11 mouse cellular contexts compared by ENCODE assay signal in the genomic region with DNA sequence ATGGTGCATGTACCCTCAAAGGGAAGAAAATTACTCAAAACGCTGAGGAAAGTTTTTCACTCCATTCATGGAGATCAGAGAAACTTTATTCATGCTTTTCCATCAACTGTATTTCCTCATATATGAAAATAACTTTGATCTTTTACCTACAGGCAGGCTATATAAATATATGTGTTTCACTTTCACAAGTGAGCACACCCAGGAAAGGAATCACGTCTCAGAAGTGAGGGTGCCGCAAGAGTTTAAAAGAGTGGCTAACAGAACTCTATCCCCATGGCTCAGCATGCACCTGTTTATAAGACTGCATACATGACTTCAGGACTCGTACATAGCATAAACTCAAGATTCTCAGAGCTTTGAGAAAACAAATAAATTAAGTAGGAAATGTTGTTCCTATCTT. TPM values are rescaled to one million over a fixed set of nuclear protein-coding genes. Genes with fewer than 3 reads are reported as not detected.
DNase-seq lines count a peak whose midpoint lies in the region; ATAC-seq and TF ChIP-seq lines count a peak whose summit lies in the region.
"Had no signal": no experiment of that assay in that cellular context is flagged by ENCODE, and none has a peak within 500 bp of the region (broad histone marks: within the 10 kb centered on the region; RNA-seq: fewer than 3 reads in every experiment).

No protein-coding gene starts in this region.

- H3K4me2 ChIP-seq in lung, embryonic 14.5 days = peak overlapping the region; percentile 32; the same call in 1 of the 2 replicates
- peak overlapping the region; percentile 44 for H3K4me2 ChIP-seq in neural tube, embryonic 15.5 days

- H3K4me1 ChIP-seq in erythroblast, embryonic 14.5 days (ENCODE audit: control insufficient read depth) = peaks cover 53% of the 10 kb centered on the region
- H3K4me1 ChIP-seq in lung, embryonic 14.5 days (ENCODE audit: insufficient read depth) = peaks cover 3% of the 10 kb centered on the region; the same call in 1 of the 2 replicates
- H3K4me1 ChIP-seq in neural tube, embryonic 15.5 days = peaks cover 18% of the 10 kb centered on the region

- no peak overlapping the region for H3K27ac ChIP-seq in lung, embryonic 14.5 days (ENCODE audit: low read depth)
- H3K27ac ChIP-seq in neural tube, embryonic 15.5 days (replicated peaks) = no peak overlapping the region

- peaks cover 4% of the 10 kb centered on the region for H3K36me3 ChIP-seq in erythroblast, embryonic 14.5 days (ENCODE audit: control insufficient read depth)
- no peaks in the 10 kb centered on the region for H3K36me3 ChIP-seq in lung, embryonic 14.5 days (ENCODE audit: insufficient read depth)
- H3K36me3 ChIP-seq in neural tube, embryonic 15.5 days = no peaks in the 10 kb centered on the region

- no peaks in the 10 kb centered on the region for H3K27me3 ChIP-seq in erythroblast, embryonic 14.5 days (ENCODE audit: control insufficient read depth)
- no peaks in the 10 kb centered on the region for H3K27me3 ChIP-seq in lung, embryonic 14.5 days (ENCODE audit: insufficient read depth, low read length)
- no peaks in the 10 kb centered on the region for H3K27me3 ChIP-seq in neural tube, embryonic 15.5 days (replicated peaks)

- no peak overlapping the region for H3K9ac ChIP-seq in lung, embryonic 14.5 days
- H3K9ac ChIP-seq in neural tube, embryonic 15.5 days (replicated peaks) = no peak overlapping the region

- 70% methylated on average over 4 of the region's 4 CpGs for WGBS in lung, embryonic 14.5 days
- 25% methylated on average over 4 of the region's 4 CpGs for WGBS in large intestine, adult 2 months
- 86% methylated on average over 4 of the region's 4 CpGs for WGBS in neural tube, embryonic 15.5 days

- peak overlapping the region; percentile 100 for H3K4me3 ChIP-seq in erythroblast, embryonic 14.5 days (replicated peaks)
- no peak overlapping the region for H3K4me3 ChIP-seq in lung, embryonic 14.5 days (ENCODE audit: low read depth, low read length)
- 0 out of 2 replicates have a peak overlapping the region, but pooled peaks have one; percentile 4 for H3K4me3 ChIP-seq in neural tube, embryonic 15.5 days (replicated peaks)

- no peak for ATAC-seq in erythroblast, adult 5-6 weeks (replicated peaks; ENCODE audit: low FRiP score, poor library complexity, severe bottlenecking)
- ATAC-seq in lung, embryonic 14.5 days (ENCODE audit: insufficient read depth) = no peak
- ATAC-seq in neural tube, embryonic 15.5 days (ENCODE audit: low FRiP score) = no peak

- no peak for DNase-seq in lung, embryonic 14.5 days
- no peak for DNase-seq in lung, postnatal 25 days (ENCODE audit: low spot score)
- DNase-seq in large intestine, adult 2 months (ENCODE audit: low read depth, low spot score) = peak; percentile 45
- DNase-seq in ovary, postnatal 36 days (ENCODE audit: low spot score) = no peak
- no peak for DNase-seq in frontal cortex, postnatal 25 days (ENCODE audit: low spot score in 2 of 2)
- DNase-seq: kidney, adult 18-20 months had no signal

- H3K9me3 ChIP-seq in erythroblast, embryonic 14.5 days (ENCODE audit: control insufficient read depth, low read length) = no peaks in the 10 kb centered on the region
- no peaks in the 10 kb centered on the region for H3K9me3 ChIP-seq in lung, embryonic 14.5 days (ENCODE audit: low read depth, low read length)
- H3K9me3 ChIP-seq in neural tube, embryonic 15.5 days (replicated peaks) = no peaks in the 10 kb centered on the region

- no peak for TF ChIP-seq CTCF in lung, embryonic 14.5 days (IDR thresholded peaks at IDR 0.05; ENCODE audit: low read depth)

RNA-seq across cellular contexts. Expression of a gene that starts 1.8 kb away (rescaled TPM):
- 0.21 and 0.35 TPM in 2 replicates for polyA plus RNA-seq in erythroblast, embryonic 14.5 days (2012)
- total RNA-seq in erythroblast, adult 5-6 weeks (2015; ENCODE audit: low replicate concordance) = 4.8 and 13.2 TPM in 2 replicates
- 18.1 and 21.3 TPM in 2 replicates for total RNA-seq in erythroblast, adult 5-6 weeks (2017; ENCODE audit: low replicate concordance)
- polyA plus RNA-seq in lung, embryonic 14.5 days (2014; fragmentation: Nextera tagmentation; extraction: Ambion mirVana) = 12.2 and 13.2 TPM in 2 replicates
- polyA plus RNA-seq in large intestine, adult 2 months (2012; rRNA removed) = 6.0 and 10.7 TPM in 2 replicates
- polyA plus RNA-seq in neural tube, embryonic 15.5 days (2015; fragmentation: Nextera tagmentation; extraction: Ambion mirVana) = 15.5 and 15.9 TPM in 2 replicates

RNA-seq across cellular contexts. Expression of a gene that starts 2.1 kb away (rescaled TPM):
- polyA plus RNA-seq in erythroblast, embryonic 14.5 days (2012) = 0.38 and 0.61 TPM in 2 replicates
- 36.8 and 42.3 TPM in 2 replicates for total RNA-seq in erythroblast, adult 5-6 weeks (2015; ENCODE audit: low replicate concordance)
- total RNA-seq in erythroblast, adult 5-6 weeks (2017; ENCODE audit: low replicate concordance) = 51.4 and 55.5 TPM in 2 replicates
- polyA plus RNA-seq in lung, embryonic 14.5 days (2014; fragmentation: Nextera tagmentation; extraction: Ambion mirVana) = 45.7 and 45.8 TPM in 2 replicates
- polyA plus RNA-seq in large intestine, adult 2 months (2012; rRNA removed) = 4.2 and 6.9 TPM in 2 replicates
- polyA plus RNA-seq in neural tube, embryonic 15.5 days (2015; fragmentation: Nextera tagmentation; extraction: Ambion mirVana) = 48.8 and 49.4 TPM in 2 replicates

RNA-seq across cellular contexts. Expression of a gene that starts 44.1 kb away (rescaled TPM):
- 0.02 TPM in 1 of 2 replicates, not detected in the other for polyA plus RNA-seq in erythroblast, embryonic 14.5 days (2012)
- total RNA-seq in erythroblast, adult 5-6 weeks (2015; ENCODE audit: low replicate concordance) = not detected in 2 replicates
- not detected in 2 replicates for total RNA-seq in erythroblast, adult 5-6 weeks (2017; ENCODE audit: low replicate concordance)
- 0.09 TPM in 1 of 2 replicates, not detected in the other for polyA plus RNA-seq in lung, embryonic 14.5 days (2014; fragmentation: Nextera tagmentation; extraction: Ambion mirVana)
- 0.06 TPM in 1 of 2 replicates, not detected in the other for polyA plus RNA-seq in large intestine, adult 2 months (2012; rRNA removed)
- polyA plus RNA-seq in neural tube, embryonic 15.5 days (2015; fragmentation: Nextera tagmentation; extraction: Ambion mirVana) = 0.05 and 0.11 TPM in 2 replicates
- total RNA-seq: gastrocnemius, postnatal 4 days had no signal
- polyA plus RNA-seq: neural tube, embryonic 11.5 days had no signal
